Mouse (Mus musculus) cerebellum, postnatal 25 days (tissue): ENCODE data around the gene Cyfip2.
A peak's percentile ranks its signal among the peaks of the same experiment; 100 is the strongest.

Experiments used
- DNase-seq, 2 experiments: peaks; one replicate each; pipeline ENCODE4 v3.0.0; 2021; ENCODE audit warnings: mixed read lengths in 2 of 2

Gene Cyfip2

GRCm38 (mm10) chr11:46312523-46313035, at the start of gene Cyfip2:
Gene Cyfip2, minus strand, starts transcription at chr11:46312859.
- no peak for DNase-seq

GRCm38 (mm10) chr11:46360991-46361665, 48.5 kb upstream of the Cyfip2 start:
- DNase-seq, result no peak

- DNase-seq, result no peak
These were observed 45.7 kb upstream of the Cyfip2 start for GRCm38 (mm10) chr11:46358369-46358768.

GRCm38 (mm10) chr11:46349681-46350410, 37.2 kb upstream of the Cyfip2 start:
- DNase-seq, result no peak

- no peak for DNase-seq
These were observed 35.8 kb upstream of the Cyfip2 start for GRCm38 (mm10) chr11:46348416-46348815.

- DNase-seq, result no peak
These were observed 35.1 kb upstream of the Cyfip2 start for GRCm38 (mm10) chr11:46347756-46348155.

- no peak for DNase-seq
These were observed 31.4 kb upstream of the Cyfip2 start for GRCm38 (mm10) chr11:46343886-46344546.

GRCm38 (mm10) chr11:46341960-46342359, 29.3 kb upstream of the Cyfip2 start:
- DNase-seq, result no peak

- no peak for DNase-seq
These were observed 23.4 kb upstream of the Cyfip2 start for GRCm38 (mm10) chr11:46336020-46336419.

GRCm38 (mm10) chr11:46332217-46332616, 19.6 kb upstream of the Cyfip2 start:
- DNase-seq, result no peak

- DNase-seq, result no peak
These were observed 13.8 kb upstream of the Cyfip2 start for GRCm38 (mm10) chr11:46326271-46327015.

- no peak for DNase-seq
These were observed 8.9 kb upstream of the Cyfip2 start for GRCm38 (mm10) chr11:46321559-46321958.

- DNase-seq, result no peak
These were observed 1.9 kb upstream of the Cyfip2 start for GRCm38 (mm10) chr11:46314534-46314933.

GRCm38 (mm10) chr11:46313851-46314250, 1.2 kb upstream of the Cyfip2 start:
- no peak for DNase-seq

GRCm38 (mm10) chr11:46311703-46312522, 746 bp downstream of the Cyfip2 start:
- DNase-seq, result peak; percentile 83 to 85

- peak; percentile 68 to 72 for DNase-seq
These were observed 1.4 kb downstream of the Cyfip2 start for GRCm38 (mm10) chr11:46311181-46311702.

- no peak for DNase-seq
These were observed 2.0 kb downstream of the Cyfip2 start for GRCm38 (mm10) chr11:46310647-46311063.

- peak; percentile 50 to 69 for DNase-seq
These were observed 2.7 kb downstream of the Cyfip2 start for GRCm38 (mm10) chr11:46309808-46310555.

GRCm38 (mm10) chr11:46309111-46309741, 3.4 kb downstream of the Cyfip2 start:
- DNase-seq, result peak; percentile 71 to 72

- no peak for DNase-seq
These were observed 4.2 kb downstream of the Cyfip2 start for GRCm38 (mm10) chr11:46308271-46308974.
